Mouse (Mus musculus): ENCODE measurements around the gene Hoxd3.

The Hoxd3 gene

DNA sequence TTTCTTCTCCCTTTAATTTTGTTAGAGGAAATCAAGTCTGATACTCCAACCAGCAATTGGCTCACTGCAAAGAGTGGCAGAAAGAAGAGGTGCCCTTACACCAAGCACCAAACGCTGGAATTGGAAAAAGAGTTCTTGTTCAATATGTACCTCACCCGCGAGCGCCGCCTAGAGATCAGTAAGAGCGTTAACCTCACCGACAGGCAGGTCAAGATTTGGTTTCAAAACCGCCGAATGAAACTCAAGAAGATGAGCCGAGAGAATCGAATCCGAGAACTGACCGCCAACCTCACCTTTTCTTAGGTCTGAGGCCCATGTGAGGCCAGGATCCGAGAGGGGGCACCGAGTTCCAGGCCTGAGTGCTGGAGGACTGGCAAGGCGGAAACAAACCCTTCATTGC is 17.7 kb upstream of the Hoxd3 start:
- peak; percentile 70 for DNase-seq

DNA sequence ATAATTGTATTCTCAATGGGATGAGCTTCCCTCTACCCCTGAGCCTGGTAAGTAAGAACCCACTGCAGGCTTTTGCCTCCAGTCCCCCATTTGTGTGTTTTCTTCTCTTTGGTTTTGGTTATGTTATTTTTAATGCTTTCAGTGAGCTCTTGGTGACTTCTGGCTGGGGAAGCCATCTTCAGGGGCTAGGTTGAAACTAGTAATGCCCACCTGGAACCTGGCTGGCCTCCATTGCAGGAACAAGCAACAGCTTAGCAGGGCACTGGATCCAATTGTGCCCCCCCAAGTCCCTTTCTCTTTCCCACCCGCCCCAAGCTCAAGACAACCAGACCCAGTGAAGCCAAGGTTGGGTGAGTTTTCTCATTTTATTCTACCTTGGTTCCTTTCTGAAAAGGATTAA is 16.3 kb upstream of the Hoxd3 start:
- no peak for DNase-seq

DNA sequence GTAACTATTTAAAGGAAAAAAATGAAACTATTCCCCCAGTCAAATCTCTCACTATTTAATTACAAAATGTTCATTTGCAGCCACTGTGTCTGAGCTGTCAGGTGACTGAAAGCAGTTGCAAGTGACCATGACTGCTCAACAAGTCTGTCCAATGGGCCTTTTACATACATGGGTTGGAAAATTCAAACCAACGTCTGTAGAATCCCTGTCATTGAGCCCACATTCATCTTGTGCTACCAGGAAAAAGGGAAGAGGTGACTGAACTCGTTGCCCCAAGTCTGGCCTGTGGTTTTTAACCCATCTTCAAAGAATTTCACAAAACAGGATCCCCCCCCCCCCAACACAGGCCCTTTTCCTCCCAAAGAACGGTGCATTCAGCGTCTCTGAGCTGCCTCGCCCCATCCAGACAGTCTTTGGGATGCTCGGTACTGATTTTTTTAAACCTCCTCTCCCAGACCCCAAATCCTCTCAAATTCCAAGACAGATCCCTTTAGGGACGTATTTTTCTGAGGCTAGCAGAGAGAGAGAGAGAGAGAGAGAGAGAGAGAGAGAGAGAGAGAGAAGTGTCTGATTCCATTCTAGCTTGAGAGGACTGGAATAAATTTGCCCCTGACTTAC is 15.8 kb upstream of the Hoxd3 start:
- no peak for DNase-seq

- DNase-seq = peak; percentile 53
These were observed 15.0 kb upstream of the Hoxd3 start for GRCm38 (mm10) chr2:74696442-74697335.

- DNase-seq = peak; percentile 87
These were observed 14.1 kb upstream of the Hoxd3 start, which contains the start of gene Hoxd9 for GRCm38 (mm10) chr2:74697567-74698121. Gene Hoxd9, plus strand, starts transcription at chr2:74697727.

GRCm38 (mm10) chr2:74698201-74699052 is 13.3 kb upstream of the Hoxd3 start:
- no peak for DNase-seq

DNA sequence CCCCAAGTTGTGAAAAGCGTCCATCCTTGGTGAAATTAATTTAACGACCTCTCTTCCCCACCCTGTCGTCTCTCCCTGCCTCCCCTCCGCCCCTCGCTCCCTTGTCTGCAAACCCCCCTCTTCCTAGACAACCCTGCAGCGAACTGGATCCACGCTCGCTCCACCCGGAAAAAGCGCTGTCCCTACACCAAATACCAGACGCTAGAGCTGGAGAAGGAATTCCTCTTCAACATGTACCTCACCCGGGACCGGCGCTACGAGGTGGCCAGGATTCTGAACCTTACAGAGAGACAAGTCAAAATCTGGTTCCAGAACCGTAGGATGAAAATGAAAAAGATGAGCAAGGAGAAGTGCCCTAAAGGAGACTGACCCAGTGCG is 12.7 kb upstream of the Hoxd3 start:
- DNase-seq = no peak

DNA sequence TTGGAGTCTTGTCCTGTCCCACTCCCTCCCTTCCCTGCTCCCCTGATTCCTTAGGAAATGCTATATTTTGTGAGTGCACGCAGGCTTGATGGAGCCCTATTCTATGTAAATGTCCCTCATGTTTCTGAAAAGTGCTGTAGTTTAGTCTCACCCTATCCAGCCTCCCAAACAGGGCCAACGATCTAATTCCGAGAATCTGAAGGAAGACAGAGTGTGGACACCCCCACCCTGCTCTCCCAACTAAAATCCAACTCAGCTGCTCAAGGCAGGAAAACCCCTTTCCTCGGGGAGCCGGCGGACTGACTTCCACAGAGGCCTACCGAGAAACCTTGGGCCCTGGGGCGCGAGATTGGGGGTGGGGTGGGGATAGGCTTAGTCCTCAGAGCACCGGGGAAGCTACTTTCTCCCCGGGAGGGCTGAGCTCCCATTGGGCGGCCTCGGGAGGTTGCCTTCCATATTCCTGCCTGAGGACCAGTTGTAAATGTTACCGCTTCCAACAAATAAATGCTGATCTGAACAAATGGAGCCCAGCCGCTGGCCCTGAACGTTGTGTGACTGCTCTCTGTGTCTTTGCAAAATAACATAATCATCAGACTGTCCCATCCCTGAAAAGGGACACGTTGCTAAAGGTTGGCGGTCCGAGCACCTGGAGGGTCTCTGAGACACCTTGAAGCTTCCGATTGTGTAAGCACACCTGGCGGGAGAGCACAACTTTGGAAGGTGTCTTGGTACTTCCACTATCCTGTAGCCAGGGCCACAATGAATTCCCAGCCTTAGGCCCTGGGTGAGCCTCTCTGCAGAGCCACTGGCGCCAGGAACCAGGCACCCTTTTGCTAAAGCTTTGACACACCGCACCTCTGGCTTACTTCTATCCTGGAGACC is 11.8 kb upstream of the Hoxd3 start:
- DNase-seq = no peak

DNA sequence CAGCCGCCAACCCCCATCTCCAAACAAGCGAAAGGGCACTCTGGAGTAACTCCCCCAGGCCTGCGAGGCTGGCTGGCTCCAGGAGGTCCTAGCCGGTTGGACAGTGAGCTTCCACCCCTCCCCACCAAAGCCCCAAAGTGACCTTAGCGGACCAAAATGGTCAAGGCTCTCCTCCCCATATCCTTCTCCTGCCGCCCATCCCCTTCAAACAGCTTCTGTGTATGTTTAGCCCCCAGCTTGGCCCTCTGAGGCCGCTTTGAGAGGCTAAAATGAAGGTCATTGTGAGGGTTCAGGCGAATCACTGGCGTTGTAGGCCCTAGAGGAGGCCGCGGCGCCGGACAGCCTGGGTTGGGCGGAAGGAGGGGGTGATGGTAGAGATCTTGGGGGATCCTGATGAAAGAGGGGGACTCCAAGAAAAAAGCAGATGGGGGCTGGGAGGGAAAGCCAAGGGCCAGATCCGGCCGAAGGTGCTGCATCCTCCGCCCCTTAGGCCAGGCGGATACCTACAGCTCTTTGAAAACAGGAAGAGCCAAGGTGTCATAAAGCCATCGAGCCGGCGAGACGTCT is 11.1 kb upstream of the Hoxd3 start:
- peak; percentile 79 for DNase-seq

GRCm38 (mm10) chr2:74701949-74702819 is 9.5 kb upstream of the Hoxd3 start:
- peak; percentile 73 for DNase-seq

- DNase-seq = no peak
These were observed 8.9 kb upstream of the Hoxd3 start for GRCm38 (mm10) chr2:74702820-74703219.

GRCm38 (mm10) chr2:74703317-74703716 is 8.4 kb upstream of the Hoxd3 start:
- peak; percentile 12 for DNase-seq

DNA sequence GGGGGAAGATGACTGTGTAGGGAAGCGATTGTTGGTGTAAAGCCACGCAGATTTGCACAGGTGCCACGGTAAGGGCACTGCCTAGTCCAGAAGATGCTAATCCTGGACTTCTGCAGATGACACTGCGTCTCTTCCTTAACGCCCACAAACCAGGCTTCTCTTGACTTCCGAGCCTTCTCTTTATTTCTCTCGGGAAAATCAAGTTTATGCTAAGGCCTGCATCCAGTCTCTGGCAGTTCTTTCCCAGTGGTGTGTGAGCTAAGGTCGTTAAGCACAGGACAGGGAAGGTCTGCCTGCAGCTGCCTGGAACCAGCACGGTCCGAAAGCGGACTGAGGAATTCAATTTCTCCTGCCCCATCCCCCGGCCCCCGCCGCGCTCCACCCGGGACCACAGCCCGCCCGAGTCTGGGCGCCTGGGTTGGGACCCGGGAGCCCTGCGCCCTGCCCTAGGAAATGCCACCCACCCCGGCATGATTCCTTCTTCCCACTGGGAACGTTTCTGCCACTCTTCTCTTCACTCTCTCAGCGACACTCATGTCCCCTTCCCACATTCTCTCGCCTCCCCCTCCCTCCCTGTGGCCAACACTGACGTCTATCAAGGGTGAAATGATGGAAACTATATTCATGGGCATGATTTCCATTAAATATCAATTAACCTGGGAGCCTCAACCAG is 7.9 kb upstream of the Hoxd3 start:
- peak; percentile 88 for DNase-seq

- peak; percentile 84 for DNase-seq
These were observed 7.2 kb upstream of the Hoxd3 start, which contains the start of gene Hoxd8 for GRCm38 (mm10) chr2:74704393-74704998. Gene Hoxd8, plus strand, starts transcription at chr2:74704615.

DNA sequence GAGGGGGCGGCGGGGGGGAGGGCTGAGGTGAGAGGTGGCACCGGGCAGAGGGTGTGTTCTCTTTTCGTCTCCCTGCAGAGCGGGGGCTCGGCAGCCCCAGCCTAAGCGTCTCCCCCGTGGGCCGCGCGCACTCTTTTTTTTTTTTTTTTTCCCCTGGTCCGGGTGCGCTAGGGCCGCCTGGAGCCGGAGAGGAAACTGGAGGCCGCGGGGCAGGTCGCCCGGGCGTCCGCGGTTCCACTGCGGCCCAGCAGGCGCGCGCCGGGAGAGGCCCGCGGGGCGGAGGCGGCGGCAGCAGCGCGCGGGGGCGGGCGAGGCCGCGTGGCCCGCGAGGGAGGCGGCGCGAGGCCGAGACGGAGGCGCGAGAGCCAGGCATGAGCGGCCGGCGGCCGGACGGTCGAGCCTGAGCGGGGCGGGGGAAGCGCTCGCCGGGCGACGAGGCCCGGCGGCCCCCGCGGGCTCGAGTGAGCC is 6.7 kb upstream of the Hoxd3 start:
- no peak for DNase-seq

DNA sequence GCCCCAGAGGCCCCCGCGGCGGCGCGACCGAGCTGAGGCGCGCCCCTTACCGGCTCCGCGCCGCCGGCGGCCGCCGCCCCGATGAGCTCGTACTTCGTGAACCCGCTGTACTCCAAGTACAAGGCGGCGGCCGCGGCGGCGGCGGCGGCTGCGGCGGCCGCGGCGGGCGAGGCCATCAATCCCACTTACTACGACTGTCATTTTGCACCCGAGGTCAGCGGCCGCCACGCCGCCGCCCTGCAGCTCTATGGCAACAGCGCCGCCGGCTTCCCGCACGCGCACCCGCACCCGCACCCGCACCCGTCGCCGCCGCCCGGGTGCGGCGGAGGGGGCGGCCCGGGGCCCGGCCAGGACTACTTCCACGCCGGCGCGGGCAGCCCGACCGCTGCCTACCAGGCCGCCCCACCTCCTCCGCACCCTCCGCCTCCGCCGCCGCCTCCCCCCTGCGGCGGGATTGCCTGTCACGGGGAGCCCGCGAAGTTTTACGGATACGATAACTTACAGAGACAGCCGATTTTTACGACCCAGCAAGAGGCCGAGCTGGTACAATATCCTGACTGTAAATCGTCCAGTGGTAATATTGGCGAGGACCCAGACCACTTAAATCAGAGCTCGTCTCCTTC is 6.1 kb upstream of the Hoxd3 start:
- peak; percentile 62 for DNase-seq

DNA sequence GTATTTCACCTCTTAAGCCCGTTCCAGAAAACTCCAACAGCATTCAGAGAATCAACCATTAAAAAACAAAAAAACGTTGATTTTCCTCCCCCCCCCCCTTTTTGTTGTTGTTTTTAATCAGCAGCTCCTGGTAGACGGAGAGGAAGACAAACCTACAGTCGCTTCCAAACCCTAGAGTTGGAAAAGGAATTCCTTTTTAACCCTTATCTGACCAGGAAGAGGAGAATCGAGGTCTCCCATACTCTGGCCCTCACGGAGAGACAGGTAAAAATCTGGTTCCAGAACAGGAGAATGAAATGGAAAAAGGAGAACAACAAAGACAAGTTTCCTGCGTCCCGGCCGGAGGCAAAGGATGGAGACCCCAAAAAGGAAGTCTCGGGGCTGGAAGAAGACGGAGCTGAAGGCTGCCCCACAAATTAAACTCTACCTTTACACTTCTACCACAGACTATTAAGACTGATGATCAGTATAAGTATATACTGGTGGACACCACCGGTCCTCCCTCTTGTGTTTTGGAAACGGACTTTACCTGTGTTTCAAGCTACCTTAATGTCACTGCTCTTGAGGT is 5.2 kb upstream of the Hoxd3 start:
- no peak for DNase-seq

GRCm38 (mm10) chr2:74707599-74707998 is 4.1 kb upstream of the Hoxd3 start:
- DNase-seq = no peak

- peak; percentile 68 for DNase-seq
These were observed 3.1 kb upstream of the Hoxd3 start for GRCm38 (mm10) chr2:74708676-74709075.

Data from kidney, adult 11 months (tissue).